Mouse (Mus musculus): ENCODE results near the gene Tacr3.

- no peak for TF ChIP-seq GATA1 (IDR thresholded peaks at IDR 0.05; ENCODE audit: borderline replicate concordance, low read length)
- no peak for TF ChIP-seq FLI1 (IDR thresholded peaks at IDR 0.05; ENCODE audit: low read length)
These were observed 80.1 kb downstream of the Tacr3 start for GRCm38 (mm10) chr3:134908890-134909289.
